Mouse (Mus musculus) liver, adult 2 months (tissue): ENCODE measurements around the gene Agbl3. TPM values are rescaled to one million over a fixed set of nuclear protein-coding genes. Genes with fewer than 3 reads are reported as not detected.
A peak's percentile ranks its signal among the peaks of the same experiment; 100 is the strongest.

ENCODE experiments used
- DNase-seq: peaks from one replicate; pipeline ENCODE4 v3.0.0-alpha.2; 2011; ENCODE audit warnings: low read depth, low spot score; ENCODE audit errors: extremely low read depth
- H3K27ac ChIP-seq: fragments of 200-500 bp; replicated peaks from 2 replicates; pipeline ENCODE4 v1.5.1; 2012; ENCODE audit warnings: low read depth, mild to moderate bottlenecking, control low read depth, inconsistent platforms, low read length; ENCODE audit not compliant: insufficient read depth
- H3K27me3 ChIP-seq: fragments of 200-500 bp; 2 replicates; pipeline ENCODE4 v1.6.1; 2012; ENCODE audit warnings: mild to moderate bottlenecking, moderate library complexity, low read length, inconsistent platforms; ENCODE audit not compliant: control insufficient read depth, insufficient read depth
- H3K36me3 ChIP-seq: fragments of 200-500 bp; 2 replicates; pipeline ENCODE4 v1.6.1; 2012; ENCODE audit warnings: low read length, inconsistent platforms; ENCODE audit not compliant: control insufficient read depth, insufficient read depth
- H3K4me1 ChIP-seq: fragments of 200-500 bp; 2 replicates; pipeline ENCODE4 v1.6.1; 2011; ENCODE audit warnings: low read length; ENCODE audit not compliant: control insufficient read depth, insufficient read depth
- H3K4me3 ChIP-seq: fragments of 200-500 bp; 2 replicates; pipeline ENCODE4 v1.5.1; 2011; ENCODE audit warnings: low read depth, mild to moderate bottlenecking, control low read depth, low read length, moderate library complexity; ENCODE audit not compliant: insufficient read depth
- H3K79me2 ChIP-seq: fragments of 200-500 bp; 2 replicates; pipeline ENCODE4 v1.6.1; 2012; ENCODE audit warnings: inconsistent platforms, mild to moderate bottlenecking, low read length, moderate library complexity; ENCODE audit not compliant: control insufficient read depth, insufficient read depth
- H3K9ac ChIP-seq: fragments of 200-500 bp; 2 replicates; pipeline ENCODE4 v1.6.1; 2012; ENCODE audit warnings: low read depth, mild to moderate bottlenecking, control low read depth, inconsistent platforms, low read length
- CTCF ChIP-seq: fragments of 200-500 bp; IDR thresholded peaks from 2 replicates; pipeline ENCODE4 v1.5.1; 2011; ENCODE audit warnings: low read depth, low read length, control low read depth
- POLR2A ChIP-seq: fragments of 200-500 bp; IDR thresholded peaks from 2 replicates; pipeline ENCODE4 v1.6.1; 2011; ENCODE audit warnings: low read length, control low read depth; ENCODE audit not compliant: insufficient read depth; ENCODE audit errors: extremely low read depth
- WGBS: fragments of 180-500 bp; shearing (Covaris S2); methylation state at CpG from one replicate; pipeline ENCODE4 v1.1.7; 2018; 5-methylcytosine and 5-hydroxymethylcytosine counted together
- polyA plus RNA-seq: library from polyadenylated mRNA; depleted of rRNA; stranded (reverse); fragments of >200 nt; gene quantifications from 2 replicates; pipeline ENCODE4 v1.2.3, GENCODE M21; 2012
- total RNA-seq: library from RNA; depleted of rRNA; stranded (reverse); fragments of >200 nt; gene quantifications from 2 replicates; pipeline ENCODE4 v1.2.3, GENCODE M21; 2014

Gene Agbl3
- total and polyA plus RNA-seq, 2 experiments: 2.3 to 8.6 TPM

GRCm38 (mm10) chr6:34862381-34862780 lies 82.1 kb downstream of the Agbl3 start:
- Histone ChIP-seq H3K4me1 (peaks cover 16% of the 10 kb centered on the region), H3K27me3 (no peaks in the 10 kb centered on the region), H3K4me3 (peak overlapping the region; percentile 52), H3K79me2 (peaks cover 8% of the 10 kb centered on the region), H3K27ac (peak overlapping the region; percentile 90), H3K36me3 (peaks cover 4% of the 10 kb centered on the region; the same call in 1 of the 2 replicates), H3K9ac (peak overlapping the region; percentile 38)
- DNase-seq: peak; percentile 66
- TF ChIP-seq CTCF (no peak), POLR2A (no peak)
- WGBS: 59% methylated on average over 6 of the region's 6 CpGs

DNA sequence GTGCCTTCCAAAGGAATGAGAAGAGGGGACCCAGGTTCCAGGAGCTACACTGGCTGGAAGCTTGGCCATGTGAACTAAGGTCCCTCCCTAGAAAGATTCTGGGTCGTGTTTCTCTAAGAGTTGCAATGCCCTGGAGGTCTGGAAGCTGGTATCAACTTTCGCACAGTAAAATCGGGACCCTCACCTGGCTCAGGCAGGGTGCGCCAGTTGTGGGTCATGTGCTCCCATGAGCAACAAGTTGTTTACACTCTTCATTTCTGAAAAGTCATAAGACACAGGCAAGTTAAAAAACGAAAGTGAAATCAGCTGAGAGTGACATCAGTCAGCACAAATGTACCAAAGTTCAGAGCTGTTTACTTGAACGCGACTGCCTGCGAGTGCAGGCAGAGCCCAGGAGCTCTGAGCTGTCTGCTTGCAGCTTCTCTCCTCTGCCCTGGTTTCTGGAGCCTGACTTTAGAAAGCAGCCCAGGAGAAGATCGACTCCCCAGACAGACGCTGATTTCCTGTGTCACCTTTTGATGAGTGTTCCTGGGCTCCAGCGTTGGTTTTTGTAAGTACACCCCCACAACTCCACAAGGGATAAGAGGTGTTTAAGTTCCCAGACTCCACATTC lies 82.7 kb downstream of the Agbl3 start, which contains the start of gene Tmem140:
Gene Tmem140, plus strand, starts transcription at position 356 of the 613 bp plus-strand sequence.
- Histone ChIP-seq H3K4me1 (peaks cover 16% of the 10 kb centered on the region), H3K36me3 (peaks cover 5% of the 10 kb centered on the region; the same call in 1 of the 2 replicates), H3K27me3 (no peaks in the 10 kb centered on the region), H3K27ac (peak within 1 kb of the TSS; percentile 90), H3K79me2 (peaks cover 8% of the 10 kb centered on the region), H3K9ac (peak within 1 kb of the TSS; percentile 86), H3K4me3 (peak within 1 kb of the TSS; percentile 52)
- peak; percentile 97 for DNase-seq
- TF ChIP-seq CTCF: no peak
- TF ChIP-seq POLR2A: peak; percentile 91
- WGBS: under 1% methylated on average over 11 of the region's 11 CpGs

DNA sequence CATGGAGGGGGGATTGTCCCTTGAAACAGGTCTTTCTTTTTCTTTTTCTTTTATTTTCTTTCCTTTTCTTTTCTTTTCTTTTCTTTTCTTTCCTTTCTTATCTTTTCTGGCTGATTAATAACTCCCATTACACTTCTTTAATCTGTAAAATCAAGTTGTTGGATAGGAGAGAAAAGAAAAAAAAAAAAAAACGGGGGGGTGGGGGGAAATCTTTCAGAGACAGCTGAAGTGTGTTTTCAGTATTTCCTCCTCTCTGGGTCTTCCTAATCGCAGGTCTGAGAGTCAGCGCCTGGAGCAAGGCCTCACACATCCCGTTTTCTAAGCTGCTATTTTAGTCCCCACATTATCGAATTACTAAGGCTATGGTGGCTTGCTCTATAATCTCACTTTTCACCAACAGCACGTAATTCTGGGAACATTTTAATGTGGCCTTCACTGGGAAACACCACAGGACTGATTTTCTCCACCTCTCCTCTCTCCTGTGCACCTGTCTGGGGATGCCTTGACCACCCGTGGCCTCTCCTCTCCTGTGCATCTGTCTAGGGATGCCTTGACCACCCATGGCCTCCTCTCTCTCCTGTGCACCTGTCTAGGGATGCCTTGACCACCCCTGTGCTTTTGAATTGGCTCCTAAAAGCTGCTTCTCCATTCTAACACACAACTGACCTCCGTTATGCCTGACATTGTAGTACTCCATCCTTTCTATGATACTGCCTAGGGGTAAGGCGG lies 83.7 kb downstream of the Agbl3 start:
- TF ChIP-seq CTCF: no peak
- TF ChIP-seq POLR2A: no peak
- Histone ChIP-seq H3K27me3 (no peaks in the 10 kb centered on the region), H3K36me3 (peaks cover 11% of the 10 kb centered on the region), H3K4me3 (peak overlapping the region; percentile 52), H3K9ac (peak overlapping the region; percentile 66), H3K79me2 (peaks cover 8% of the 10 kb centered on the region), H3K27ac (peak overlapping the region; percentile 73), H3K4me1 (peaks cover 18% of the 10 kb centered on the region)
- DNase-seq: no peak
- 20% methylated on average over 9 of the region's 9 CpGs for WGBS

GRCm38 (mm10) chr6:34865213-34865612 lies 85.0 kb downstream of the Agbl3 start:
- WGBS: 2% methylated on average over 5 of the region's 5 CpGs
- H3K36me3 ChIP-seq: peaks cover 14% of the 10 kb centered on the region
- TF ChIP-seq CTCF (no peak), POLR2A (no peak)
- peaks cover 22% of the 10 kb centered on the region for H3K4me1 ChIP-seq
- peak overlapping the region; percentile 17 for H3K4me3 ChIP-seq
- H3K9ac ChIP-seq: peak overlapping the region; percentile 40
- H3K79me2 ChIP-seq: peaks cover 8% of the 10 kb centered on the region
- no peaks in the 10 kb centered on the region for H3K27me3 ChIP-seq
- no peak for DNase-seq
- H3K27ac ChIP-seq: peak overlapping the region; percentile 85

DNA sequence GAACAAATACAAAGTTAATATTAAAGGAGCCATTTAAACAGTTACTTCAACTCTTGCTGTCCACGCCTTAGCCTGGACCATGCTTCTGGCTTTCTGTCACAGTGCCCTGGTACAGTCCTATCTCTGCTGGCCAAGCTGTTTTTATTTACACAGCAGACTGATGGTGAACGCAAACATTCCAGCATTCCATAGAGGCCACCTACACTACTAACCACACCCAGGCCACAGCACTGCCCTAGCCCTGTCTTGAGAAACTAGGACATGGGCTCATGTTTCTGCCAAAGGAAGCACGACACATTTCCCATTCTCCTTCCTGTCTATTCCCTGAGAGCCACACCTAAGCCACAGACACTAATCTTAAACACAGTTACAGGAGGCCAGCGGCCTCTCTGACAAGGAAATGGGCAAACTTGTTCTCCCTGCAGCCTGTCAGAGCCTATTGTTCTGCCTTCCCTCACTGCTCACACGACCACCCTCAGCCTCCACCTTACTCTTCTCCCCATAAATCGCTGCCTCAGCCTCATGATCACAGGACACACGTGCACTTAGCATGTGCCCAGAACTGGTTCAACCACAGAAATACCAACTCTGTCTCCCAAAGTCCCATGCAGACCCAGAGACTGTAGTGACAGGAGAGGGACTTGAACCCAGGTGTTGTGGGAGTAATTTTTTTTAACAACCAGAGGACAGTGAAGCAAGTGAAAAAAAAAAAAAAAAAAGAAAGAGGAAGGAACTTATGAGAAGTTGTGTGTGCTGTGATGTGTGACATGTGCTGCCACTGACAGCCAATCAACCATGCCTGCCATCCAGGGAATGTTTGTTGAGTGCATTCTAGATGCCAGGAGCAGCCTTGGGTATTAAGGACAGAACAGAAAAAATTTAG lies 85.7 kb downstream of the Agbl3 start:
- 16% methylated on average over 7 of the region's 7 CpGs for WGBS
- H3K4me1 ChIP-seq: peaks cover 22% of the 10 kb centered on the region
- H3K4me3 ChIP-seq: no peak overlapping the region
- peak overlapping the region; percentile 27 for H3K9ac ChIP-seq
- DNase-seq: peak; percentile 99
- TF ChIP-seq CTCF (no peak), POLR2A (no peak)
- H3K27ac ChIP-seq: peak overlapping the region; percentile 85
- no peaks in the 10 kb centered on the region for H3K27me3 ChIP-seq
- peaks cover 8% of the 10 kb centered on the region for H3K79me2 ChIP-seq
- peaks cover 14% of the 10 kb centered on the region for H3K36me3 ChIP-seq
